Mouse (Mus musculus): ENCODE results near the gene Lpp.

DNA sequence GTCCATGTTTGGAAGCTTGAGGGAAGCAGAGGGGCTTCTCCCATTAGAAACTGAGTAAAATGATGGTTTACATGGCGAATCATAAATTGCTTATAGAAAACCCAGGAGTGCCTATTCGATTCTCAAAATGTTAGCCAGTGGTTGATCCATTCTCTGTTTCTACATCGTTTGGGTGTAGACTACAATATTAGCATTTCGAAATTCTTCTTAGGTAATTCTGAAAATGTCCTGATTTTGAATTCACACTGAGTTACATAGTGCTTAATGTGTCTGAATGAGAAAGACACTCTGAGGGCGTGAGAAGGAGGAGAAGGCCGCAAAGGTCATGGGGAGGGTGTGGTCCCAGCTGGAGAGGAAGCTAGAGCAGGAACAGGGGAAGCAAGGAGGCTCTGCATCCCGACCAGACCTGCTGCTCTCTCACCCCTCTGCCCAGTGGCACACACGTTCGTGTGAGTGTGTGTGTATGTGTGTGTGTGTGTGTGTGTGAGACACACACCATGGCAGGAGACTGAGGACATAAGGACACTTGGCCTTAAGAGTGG is 124.3 kb downstream of the Lpp start:
- TF ChIP-seq CTCF (IDR thresholded peaks at IDR 0.05; ENCODE audit: low read depth, low read length) (no peak), POLR2A (IDR thresholded peaks at IDR 0.05; ENCODE audit: borderline replicate concordance, low read depth, low read length) (no peak)

Measured in bone marrow macrophage, adult 2 months (primary cell).